Mouse (Mus musculus) myocyte (in vitro differentiated cells): ENCODE measurements at regions not wholly inside any gene's neighbourhood (a gene's known extent, or its start where the extent isn't known, plus 50 kb on each side); places are given as distances from the start of the nearest gene placed in this dataset.

Experiments used
- CEBPB ChIP-seq: IDR thresholded peaks from 2 replicates; pipeline ENCODE4 v1.6.1; 2011; ENCODE audit warnings: mild to moderate bottlenecking, moderate library complexity; ENCODE audit not compliant: poor library complexity, insufficient read depth, severe bottlenecking
- E2F4 ChIP-seq: IDR thresholded peaks from one replicate; pipeline ENCODE4 v1.6.1; 2011; ENCODE audit warnings: mild to moderate bottlenecking, control low read depth, moderate library complexity; ENCODE audit not compliant: insufficient read depth
- MAX ChIP-seq: IDR thresholded peaks from one replicate; pipeline ENCODE4 v1.6.1; 2011; ENCODE audit warnings: low read depth, mild to moderate bottlenecking, control low read depth
- POLR2A ChIP-seq: IDR thresholded peaks from one replicate; pipeline ENCODE4 v1.6.1; 2011; ENCODE audit warnings: low read depth, mild to moderate bottlenecking, control low read depth, moderate library complexity; ENCODE audit not compliant: insufficient read length
- SRF ChIP-seq: IDR thresholded peaks from one replicate; pipeline ENCODE4 v1.6.1; 2011; ENCODE audit warnings: low read depth; ENCODE audit not compliant: control insufficient read depth, insufficient read length
- USF1 ChIP-seq: IDR thresholded peaks from one replicate; pipeline ENCODE4 v1.6.1; 2011; ENCODE audit warnings: low read depth, mild to moderate bottlenecking, control low read depth, moderate library complexity

GRCm38 (mm10) chrX:11482141-11482540 is 154.5 kb downstream of the H2al1j start:
- TF ChIP-seq POLR2A (no peak), CEBPB (no peak), MAX (no peak), SRF (no peak), E2F4 (no peak), USF1 (no peak)
